Mouse (Mus musculus) intestine, embryonic 16.5 days (tissue): Measurements from ENCODE around the gene Cpne5. TPM values are rescaled to one million over a fixed set of nuclear protein-coding genes. Genes with fewer than 3 reads are reported as not detected.

Source experiments
- polyA plus RNA-seq: library from polyadenylated mRNA; unstranded; fragments of >200 nt; fragmentation: Nextera tagmentation; extraction: Ambion mirVana; gene quantifications from 2 replicates; pipeline ENCODE4 v1.2.1, GENCODE M21; 2015

Cpne5 gene
- polyA plus RNA-seq, 1 experiment from 2014 or later, result 5.9 TPM

Other genes with a start within 250 kb of the Cpne5 start
- gene Stk38, start 230.2 kb downstream of the Cpne5 start, polyA plus RNA-seq, result 98.3 and 104 TPM in 2 replicates
- gene Srsf3, start 205.5 kb downstream of the Cpne5 start, polyA plus RNA-seq, result 393 and 451 TPM in 2 replicates
- 107 and 114 TPM in 2 replicates for gene Cdkn1a, start 147.2 kb downstream of the Cpne5 start, polyA plus RNA-seq
- 0.34 and 0.70 TPM in 2 replicates for gene Rab44, start 124.0 kb downstream of the Cpne5 start, polyA plus RNA-seq
- 133 and 153 TPM in 2 replicates for gene Ppil1, start 26.0 kb upstream of the Cpne5 start, polyA plus RNA-seq
- 82.9 and 85.6 TPM in 2 replicates for gene BC004004, start 30.6 kb upstream of the Cpne5 start, polyA plus RNA-seq
- gene Pi16, start 79.5 kb upstream of the Cpne5 start, polyA plus RNA-seq, result 0.88 and 1.1 TPM in 2 replicates
- gene Mtch1, start 109.8 kb upstream of the Cpne5 start, polyA plus RNA-seq, result 31.7 and 146 TPM in 2 replicates
- gene Fgd2, start 122.7 kb upstream of the Cpne5 start, polyA plus RNA-seq, result 9.8 and 11.5 TPM in 2 replicates